Mouse (Mus musculus) embryonic stem cell, embryonic (primary cell): ENCODE data around the gene Gm49661.

Experiments used
- CTCF ChIA-PET, 4 experiments: fragments of 300-600 bp in 2 of 4; fragments of 350-600 bp in 2 of 4; sonication (Branson Sonifier 250); formaldehyde crosslinking; loops; one replicate each; lab custom pipeline; 2022; ENCODE audit warnings: inconsistent platforms in 2 of 4; lab: Charles Lee
- POLR2A ChIA-PET, 4 experiments: fragments of 300-600 bp in 2 of 4; fragments of 350-600 bp in 2 of 4; sonication (Branson Sonifier 250); formaldehyde crosslinking; loops; one replicate each; lab custom pipeline; 2022; ENCODE audit warnings: antibody characterized with exemption in 4 of 4, inconsistent platforms in 1 of 4; lab: Charles Lee

Gene Gm49661

DNA sequence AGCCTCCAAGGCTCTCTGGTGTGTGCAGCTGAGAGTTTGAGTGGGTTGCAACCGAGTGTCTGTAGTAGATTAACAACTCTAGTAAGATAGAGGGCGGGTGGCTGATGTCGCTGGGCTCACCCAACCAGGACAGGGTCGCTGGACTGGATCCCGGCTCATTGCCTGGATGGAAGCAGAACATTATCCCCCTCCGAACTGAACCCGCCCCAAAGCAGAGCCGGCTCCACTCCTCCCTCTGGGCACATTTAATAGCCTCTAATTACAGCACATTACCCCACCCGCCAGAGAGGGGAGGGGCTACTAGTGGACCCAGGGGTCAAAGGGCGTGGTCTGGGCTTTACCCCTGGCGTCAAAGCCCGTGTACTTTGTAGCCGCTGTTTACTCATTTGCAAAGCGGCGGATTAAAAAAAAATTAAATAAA lies 20.1 kb upstream of the Gm49661 start:
- POLR2A ChIA-PET = interaction anchor here (0.6 to 27.3 kb wide), 49 partner anchors 8 to 483 kb away, joined by 3 to 992 read pairs (median 5); partner anchors contain the start of genes Asna1 (in 3 of the 4), Junb (in 3 of the 4), Rnaseh2a (in 3 of the 4) and Tnpo2 (in 3 of the 4)

DNA sequence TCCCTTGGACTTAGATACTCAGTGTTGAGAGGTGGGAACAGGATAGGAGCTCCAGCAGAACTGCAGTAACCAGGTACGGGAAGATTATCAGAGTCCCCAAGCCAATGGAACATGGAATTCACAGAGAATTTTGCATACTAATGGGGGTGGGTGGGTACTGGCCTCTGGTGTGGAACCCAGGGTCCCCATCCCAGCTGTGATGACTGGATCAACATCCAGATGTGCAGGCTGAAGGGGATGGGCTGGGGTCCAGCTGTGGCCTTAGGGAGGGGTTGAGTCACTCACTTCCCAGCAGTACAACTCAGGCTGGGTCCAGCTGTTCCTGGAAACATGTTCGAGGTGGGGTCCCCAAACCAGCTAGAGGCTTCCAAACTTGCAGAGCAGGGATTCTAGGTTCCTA lies 18.7 kb upstream of the Gm49661 start:
- CTCF ChIA-PET = interaction anchor here (0.6 to 6.5 kb wide), 11 partner anchors 9 to 89 kb away, joined by 3 to 250 read pairs (median 4); partner anchors contain the start of genes Junb (in 2 of the 4) and Dnase2a (in 1 of the 4)
- POLR2A ChIA-PET = interaction anchor here (0.6 to 27.3 kb wide), 31 partner anchors 9 to 485 kb away, joined by 3 to 992 read pairs (median 4); partner anchors contain the start of genes Dhps (in 3 of the 4), Junb (in 3 of the 4), Gm49661 (in 2 of the 4) and Prdx2 (in 2 of the 4)

More for the DNA sequence above, 20.1 kb upstream of the Gm49661 start:
- CTCF ChIA-PET = interaction anchor here (0.5 to 6.5 kb wide), 38 partner anchors 9 to 280 kb away, joined by 3 to 250 read pairs (median 5); partner anchors contain the start of genes Junb (in 3 of the 4), Asna1 (in 1 of the 4), Dhps (in 1 of the 4) and Tnpo2 (in 1 of the 4)

DNA sequence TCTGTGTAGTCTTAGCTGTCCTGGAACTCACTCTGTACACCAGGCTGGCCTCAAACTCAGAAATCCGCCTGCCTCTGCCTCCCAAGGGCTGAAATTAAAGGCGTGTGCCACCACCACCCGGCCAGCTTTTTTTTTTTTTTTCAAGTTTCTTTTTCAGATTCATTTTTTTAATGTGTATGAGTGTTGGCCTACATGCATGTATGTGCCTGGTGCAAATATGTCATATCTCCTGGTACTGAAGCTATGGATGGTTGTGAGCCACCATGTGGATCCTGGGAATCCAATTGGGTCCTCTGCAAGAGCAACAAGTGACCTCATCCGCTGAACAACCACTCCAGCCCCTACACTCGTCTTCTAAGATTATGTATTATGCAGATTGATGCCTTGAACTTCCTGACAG lies 18.2 kb upstream of the Gm49661 start:
- POLR2A ChIA-PET = interaction anchor here (0.6 to 27.3 kb wide), 30 partner anchors 10 to 485 kb away, joined by 3 to 992 read pairs (median 4); partner anchors contain the start of genes Dhps (in 3 of the 4), Junb (in 3 of the 4), Gm49661 (in 2 of the 4) and Prdx2 (in 2 of the 4)
- CTCF ChIA-PET = interaction anchor here (0.6 to 6.5 kb wide), 12 partner anchors 9 to 485 kb away, joined by 3 to 250 read pairs (median 4); partner anchors contain the start of gene Junb (in 2 of the 4)

DNA sequence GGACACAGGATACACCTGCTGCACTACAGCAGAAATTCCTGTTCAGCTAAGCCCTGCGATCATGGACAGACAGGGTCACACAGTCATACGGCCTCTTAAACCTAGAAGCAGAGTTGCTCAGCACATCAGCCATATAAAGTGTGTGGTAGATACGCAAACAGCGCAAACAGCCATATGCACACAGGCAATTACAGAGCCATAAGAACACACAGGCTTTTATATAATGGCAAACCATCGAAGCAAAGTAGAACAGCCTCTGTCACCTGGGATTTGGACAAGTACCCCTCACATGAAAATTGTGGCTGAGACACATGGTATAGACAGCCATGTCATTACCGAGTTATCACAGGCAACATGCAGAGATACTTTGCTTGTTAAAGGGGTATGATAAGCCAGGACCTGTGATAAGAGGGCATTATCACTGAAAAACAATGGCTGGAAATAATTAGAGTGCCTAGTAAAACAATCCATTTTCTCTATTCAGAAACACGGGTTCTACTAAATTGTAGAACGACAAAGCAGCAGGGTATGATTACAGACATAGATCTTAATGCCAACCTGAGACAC lies 17.2 kb upstream of the Gm49661 start:
- CTCF ChIA-PET = interaction anchor here (0.6 to 6.5 kb wide), 10 partner anchors 10 to 212 kb away, joined by 3 to 250 read pairs (median 19); partner anchors contain the start of gene Junb (in 2 of the 4)

DNA sequence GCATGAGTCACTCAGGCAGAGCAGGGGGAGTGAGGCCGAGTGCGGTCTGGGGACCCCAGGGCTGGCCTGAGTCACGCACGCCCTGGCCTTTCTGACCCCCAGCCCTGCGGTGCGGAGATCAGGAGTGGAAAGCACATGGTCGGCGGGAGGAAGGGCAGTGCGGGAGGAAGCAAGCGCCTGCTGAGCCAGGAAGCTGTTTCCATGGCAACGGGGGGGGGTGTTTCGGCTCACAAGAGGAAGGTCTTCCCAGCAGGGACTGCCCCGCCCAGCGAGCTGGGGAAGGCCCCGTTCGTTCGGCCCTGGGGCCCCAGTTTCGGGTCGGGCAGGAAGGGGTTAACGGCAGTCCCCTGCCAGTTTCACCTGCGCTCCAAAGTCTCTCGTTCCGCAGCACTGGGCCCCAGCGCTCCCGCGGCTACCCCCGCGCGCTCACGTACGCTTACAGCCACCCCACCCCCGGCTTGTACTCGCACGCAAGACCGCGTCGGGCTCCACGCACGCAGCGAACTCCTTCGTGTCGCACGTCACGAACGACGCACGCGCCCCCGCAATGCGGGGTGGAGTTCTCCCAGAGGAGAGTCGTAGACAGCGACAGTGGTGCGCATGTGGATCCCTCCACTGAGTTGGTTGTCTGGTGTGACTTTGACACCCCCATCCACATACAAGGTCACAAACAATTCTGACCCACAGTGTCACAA lies 16.6 kb upstream of the Gm49661 start:
- POLR2A ChIA-PET = interaction anchor here (0.7 to 30.0 kb wide), 33 partner anchors 0 to 487 kb away, joined by 3 to 992 read pairs (median 5); partner anchors contain the start of genes Junb (in 3 of the 4), Tnpo2 (in 3 of the 4), Dhps (in 2 of the 4) and Gm49661 (in 2 of the 4)
- CTCF ChIA-PET = interaction anchor here (0.6 to 6.5 kb wide), 10 partner anchors 9 to 211 kb away, joined by 3 to 176 read pairs (median 7); partner anchors contain the start of gene Junb (in 1 of the 4)

More for the DNA sequence above, 17.2 kb upstream of the Gm49661 start:
- POLR2A ChIA-PET = interaction anchor here (0.7 to 30.0 kb wide), 31 partner anchors 1 to 486 kb away, joined by 3 to 992 read pairs (median 6); partner anchors contain the start of genes Junb (in 3 of the 4), Tnpo2 (in 3 of the 4), Dhps (in 2 of the 4) and Gm49661 (in 2 of the 4)

DNA sequence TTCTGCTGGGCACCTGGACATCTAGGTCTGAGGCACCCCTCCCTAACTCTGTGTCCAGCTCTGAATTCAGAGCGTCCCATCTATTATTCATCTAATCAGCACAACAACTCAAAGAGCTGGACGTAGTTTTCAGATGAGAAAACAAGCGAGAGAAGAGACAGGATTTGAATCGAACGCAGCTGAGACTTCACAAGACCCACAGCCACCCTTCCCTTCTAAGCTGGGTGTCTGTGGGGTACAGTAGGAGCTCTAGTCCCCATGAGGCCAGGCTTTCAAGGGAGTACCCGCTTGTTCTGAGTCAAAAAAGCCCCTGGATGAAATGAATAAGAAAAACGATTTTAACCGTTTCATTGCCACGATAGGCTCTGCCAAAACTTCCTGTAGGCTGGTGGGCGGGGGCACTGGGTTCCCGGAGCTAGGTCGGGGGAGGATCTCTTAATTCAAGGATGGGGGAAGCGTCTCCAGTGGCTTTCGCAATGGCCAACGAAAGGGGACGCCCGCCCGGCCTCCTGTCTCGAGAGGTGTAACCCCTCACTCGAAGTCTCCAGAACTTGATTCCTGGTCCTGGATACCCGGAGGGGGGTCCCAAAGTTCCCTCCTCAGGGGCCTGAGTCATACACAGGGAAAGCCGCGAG lies 15.9 kb upstream of the Gm49661 start:
- POLR2A ChIA-PET = interaction anchor here (0.5 to 30.0 kb wide), 32 partner anchors 0 to 488 kb away, joined by 3 to 992 read pairs (median 5); partner anchors contain the start of genes Junb (in 3 of the 4), Asna1 (in 2 of the 4), Dhps (in 2 of the 4) and Gm49661 (in 2 of the 4)
- CTCF ChIA-PET = interaction anchor here (0.7 to 6.5 kb wide), 12 partner anchors 8 to 57 kb away, joined by 3 to 176 read pairs (median 4); partner anchors contain the start of gene Junb (in 1 of the 4)

DNA sequence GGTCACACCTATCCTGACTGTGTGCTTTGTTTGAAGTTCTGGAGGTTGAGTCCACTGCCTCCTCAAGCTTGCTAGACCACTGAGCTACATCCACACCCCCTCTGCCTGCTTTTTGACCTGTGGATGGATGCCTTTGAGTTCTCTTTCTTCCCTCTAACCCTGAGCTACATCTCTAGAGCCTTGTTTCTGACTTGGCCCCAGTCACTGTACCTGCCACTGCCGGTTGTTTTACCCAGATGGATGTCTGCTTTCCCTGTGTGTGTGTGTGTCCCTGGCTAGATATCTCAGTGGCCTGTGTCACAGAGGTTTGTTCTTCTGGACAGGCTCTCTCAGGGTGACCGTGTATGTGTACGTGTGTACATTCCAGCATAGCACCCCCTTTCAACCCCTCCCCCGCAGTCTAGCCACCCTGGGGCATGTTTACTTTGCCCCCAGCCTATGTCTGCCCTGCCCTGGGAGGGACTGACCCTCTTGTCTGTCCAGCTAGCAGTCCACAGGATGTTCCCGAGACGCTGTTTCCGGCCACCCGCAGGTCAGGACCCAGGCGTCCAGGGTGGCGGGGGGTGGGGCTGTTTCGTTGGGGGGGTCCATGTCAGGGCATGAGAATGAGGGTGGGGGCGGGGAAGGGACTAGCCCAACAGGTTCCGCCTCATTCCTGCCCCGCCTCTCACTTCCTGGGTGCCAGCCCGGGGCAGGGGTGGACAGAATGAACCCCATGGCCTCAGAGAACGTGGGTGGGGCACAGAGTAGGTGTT lies 15.2 kb upstream of the Gm49661 start:
- CTCF ChIA-PET = interaction anchor here (0.6 to 6.5 kb wide), 8 partner anchors 8 to 56 kb away, joined by 3 to 176 read pairs (median 4); partner anchors contain the start of gene Junb (in 1 of the 4)
- POLR2A ChIA-PET = interaction anchor here in 3 of 4 experiments (0.6 to 30.0 kb wide), 24 partner anchors 1 to 778 kb away, joined by 3 to 992 read pairs (median 5); partner anchors contain the start of genes Junb (in 3 of the 3), Dhps (in 2 of the 3), Gm49661 (in 2 of the 3) and Prdx2 (in 2 of the 3)

DNA sequence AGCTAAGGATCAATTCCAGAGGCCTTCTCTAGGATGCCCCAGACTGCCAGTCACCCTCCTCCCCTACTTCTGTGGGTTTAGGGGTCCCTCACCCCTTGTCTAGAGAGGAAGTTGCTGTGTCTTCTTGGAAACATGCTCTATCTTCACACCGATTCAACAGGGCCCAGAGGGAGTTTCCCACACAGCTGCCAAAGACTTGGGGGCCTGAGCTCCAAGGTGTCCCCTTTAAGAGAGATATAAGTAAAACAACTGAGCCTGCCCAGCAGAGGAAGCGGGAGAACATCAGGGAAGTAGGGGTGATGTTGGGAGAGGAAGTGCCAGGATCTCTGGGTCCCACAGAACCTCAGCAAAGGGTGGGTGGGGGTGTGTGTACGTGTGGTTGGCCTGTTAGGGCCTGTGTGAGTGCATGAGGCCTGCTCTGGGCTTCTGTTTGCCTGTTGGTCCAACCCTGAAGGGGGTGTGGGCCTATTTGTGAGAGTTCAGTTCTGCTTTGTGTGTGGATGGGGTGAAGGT lies 13.3 kb upstream of the Gm49661 start:
- ChIA-PET POLR2A (interaction anchor here in 3 of 4 experiments (0.5 to 30.0 kb wide), 11 partner anchors 3 to 290 kb away, joined by 3 to 992 read pairs (median 114); partner anchors contain the start of genes Gm49661 (in 2 of the 3), Junb (in 2 of the 3), Prdx2 (in 2 of the 3) and Rnaseh2a (in 2 of the 3)), CTCF (no interaction called here)

DNA sequence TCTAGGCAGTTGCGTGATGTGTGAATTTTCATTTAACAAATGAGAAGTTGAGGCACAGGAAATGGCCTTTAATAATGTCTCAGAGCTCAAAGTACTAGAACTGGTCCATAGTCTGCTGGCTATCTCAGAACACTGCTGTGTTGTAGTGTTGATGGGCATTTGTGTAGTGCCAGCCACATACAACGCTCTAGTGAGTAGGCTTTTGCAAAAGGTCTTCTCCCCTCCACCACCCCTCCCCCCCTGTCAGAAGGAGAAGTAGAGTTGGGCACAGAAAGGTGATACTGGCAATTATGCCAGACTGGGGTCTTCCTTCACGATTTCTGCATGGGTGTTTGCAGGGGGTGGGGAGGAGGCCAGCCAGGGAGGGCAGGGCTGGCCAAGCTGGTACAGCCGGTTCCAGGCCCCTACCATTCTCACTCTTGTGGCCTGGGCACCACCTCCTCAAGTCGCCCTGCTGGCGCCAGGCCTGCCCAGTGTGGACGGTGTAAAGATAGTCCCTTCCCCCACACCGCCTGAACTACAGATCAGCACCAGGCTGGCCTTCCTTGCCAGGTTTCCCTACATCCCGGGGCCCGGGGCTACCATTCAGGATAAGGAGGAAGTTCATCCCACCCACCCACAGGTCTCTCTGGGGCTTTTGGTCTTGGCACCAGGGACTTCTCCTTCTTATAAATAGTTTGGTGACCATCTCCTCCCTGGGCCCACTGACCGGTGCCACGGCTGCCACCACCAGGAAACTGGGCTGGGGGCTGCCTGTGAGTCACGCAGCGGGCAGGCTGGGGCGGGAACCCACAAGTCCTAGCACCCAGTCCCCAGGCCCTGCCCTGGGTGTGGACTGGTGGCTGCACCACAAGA lies 12.6 kb upstream of the Gm49661 start:
- CTCF ChIA-PET = interaction anchor here in 2 of 4 experiments (10.2 to 10.4 kb wide), 2 partner anchors 6 to 7 kb away, joined by 176 to 250 read pairs; partner anchors contain the start of gene Hook2 (in 2 of the 2)
- POLR2A ChIA-PET = interaction anchor here in 3 of 4 experiments (0.5 to 30.0 kb wide), 20 partner anchors 4 to 1095 kb away, joined by 3 to 992 read pairs (median 18); partner anchors contain the start of genes Hook2 (in 3 of the 3), Asna1 (in 2 of the 3), Dhps (in 2 of the 3) and Gm49661 (in 2 of the 3)

DNA sequence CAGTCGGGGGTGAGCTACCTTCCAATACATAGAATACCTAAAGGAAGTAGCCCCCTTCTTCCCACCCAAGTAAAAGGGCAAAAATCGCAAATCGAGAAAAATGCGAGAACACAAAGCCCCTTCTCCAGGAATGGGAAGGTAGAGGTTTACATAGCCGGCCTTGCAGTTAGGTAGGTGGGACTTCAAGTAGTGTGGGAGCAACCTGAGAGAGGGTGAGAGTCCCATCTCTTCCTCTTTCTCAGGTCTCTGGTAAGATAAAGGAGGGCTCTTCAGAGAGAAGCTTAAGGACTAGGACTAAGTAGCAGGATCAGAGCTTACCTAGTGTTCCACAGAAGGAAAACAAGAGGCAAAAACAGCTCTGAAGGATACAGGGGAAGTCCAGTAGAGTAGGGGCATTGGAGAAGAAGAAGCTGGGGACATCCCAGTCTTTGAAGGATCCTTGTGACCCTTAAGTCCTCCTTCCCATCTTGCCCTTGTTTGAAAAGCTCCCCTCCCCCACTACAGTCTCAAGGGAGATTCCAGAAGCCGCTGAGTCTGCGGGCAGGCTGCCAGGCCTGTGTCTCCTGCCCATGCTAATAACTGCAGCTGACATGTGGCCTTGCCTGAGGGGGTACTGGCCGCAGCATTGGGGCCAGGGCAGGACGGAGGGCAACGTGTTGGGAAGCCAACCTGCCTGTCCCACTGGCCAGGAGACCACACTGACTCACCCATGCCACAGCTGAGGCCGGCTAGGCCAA lies 11.6 kb upstream of the Gm49661 start:
- ChIA-PET CTCF (interaction anchor here in 3 of 4 experiments (0.7 to 10.4 kb wide), 8 partner anchors 7 to 78 kb away, joined by 3 to 250 read pairs (median 6); partner anchors contain the start of genes Hook2 (in 2 of the 3), Dnase2a (in 1 of the 3) and Tnpo2 (in 1 of the 3)), POLR2A (interaction anchor here (0.6 to 30.0 kb wide), 42 partner anchors 5 to 1094 kb away, joined by 3 to 992 read pairs (median 7); partner anchors contain the start of genes Dhps (in 3 of the 4), Hook2 (in 3 of the 4), Asna1 (in 2 of the 4) and Gm49661 (in 2 of the 4))

DNA sequence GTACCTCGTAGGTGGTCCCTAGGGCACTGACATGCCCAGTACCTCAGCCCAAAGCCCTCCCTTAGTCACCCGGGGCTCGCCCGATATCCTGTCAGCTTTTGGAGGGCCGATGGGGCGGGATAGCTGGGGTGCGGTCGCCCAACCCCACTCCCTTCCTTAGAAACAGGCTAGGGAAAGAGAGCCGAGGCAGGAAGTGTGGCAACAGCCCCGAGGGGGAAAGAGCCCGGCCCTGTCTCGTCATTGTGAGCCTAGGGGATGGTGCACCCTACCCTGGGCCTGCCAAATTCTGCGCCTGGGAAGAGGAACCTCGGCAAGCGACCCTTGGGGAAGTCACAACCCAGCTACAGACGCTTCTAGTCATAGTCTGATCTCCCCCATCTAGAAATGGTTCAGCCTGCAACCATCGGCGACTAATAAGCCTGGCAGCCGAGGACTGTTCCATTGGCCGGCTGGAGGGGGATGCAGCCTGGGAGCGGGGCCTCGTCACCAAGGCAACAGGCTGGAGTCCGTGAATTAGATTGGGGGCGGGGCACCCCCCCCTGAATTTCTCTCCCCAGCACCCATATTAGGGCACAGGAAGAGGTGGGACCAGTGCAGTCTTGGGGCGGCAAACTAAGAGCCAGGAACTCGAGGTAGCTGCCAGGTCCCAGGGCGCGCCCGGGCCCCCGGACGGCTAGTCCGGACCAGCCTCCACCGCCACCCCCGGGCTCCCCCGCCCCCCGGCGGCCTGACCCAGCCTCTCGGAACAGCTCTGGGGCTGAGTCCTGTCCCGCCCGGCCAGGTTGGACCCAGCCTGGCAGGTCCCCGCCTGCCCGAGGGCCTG lies 10.6 kb upstream of the Gm49661 start:
- ChIA-PET POLR2A (interaction anchor here (0.6 to 30.0 kb wide), 47 partner anchors 6 to 568 kb away, joined by 3 to 992 read pairs (median 9); partner anchors contain the start of genes Asna1 (in 3 of the 4), Dhps (in 3 of the 4), Gm49661 (in 3 of the 4) and Hook2 (in 3 of the 4)), CTCF (interaction anchor here in 3 of 4 experiments (0.7 to 10.4 kb wide), 10 partner anchors 8 to 96 kb away, joined by 3 to 250 read pairs (median 6); partner anchors contain the start of genes Hook2 (in 2 of the 3) and Tnpo2 (in 1 of the 3))

DNA sequence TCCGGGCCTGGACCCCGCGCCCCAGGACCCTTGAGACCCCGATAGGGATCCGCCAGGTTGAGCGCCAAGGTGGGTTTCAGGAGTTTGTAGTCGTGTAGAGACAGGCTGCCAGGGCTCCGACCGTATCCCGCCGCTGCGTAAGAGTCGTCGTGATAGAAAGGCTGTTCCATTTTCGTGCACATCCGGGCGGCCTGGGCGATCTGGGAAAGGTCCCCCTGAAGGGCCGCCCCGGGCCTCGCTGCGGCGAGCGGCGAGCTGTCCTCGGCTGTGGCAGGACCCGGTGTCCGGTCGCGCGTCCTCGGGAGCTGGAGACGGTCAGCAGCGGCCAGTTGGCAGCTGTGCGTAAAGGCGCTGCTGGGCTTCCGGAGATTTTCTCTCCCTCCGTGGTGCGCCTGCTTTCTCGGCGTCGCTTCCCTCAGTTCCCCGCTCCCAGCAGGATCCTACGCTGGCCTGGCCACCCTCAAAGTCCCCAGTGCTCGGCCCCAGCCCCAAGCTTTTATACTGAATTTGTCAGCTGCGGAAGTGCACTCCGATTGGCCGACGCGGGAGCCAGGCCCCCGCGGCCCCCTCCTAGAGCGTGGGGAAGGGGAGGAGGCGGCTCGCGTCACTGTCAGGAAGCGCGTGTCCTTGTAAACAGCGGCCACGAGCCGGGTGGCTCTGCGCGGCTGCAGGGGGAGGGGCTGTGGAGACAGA lies 9.2 kb upstream of the Gm49661 start, which contains the start of gene Junb:
Junb (minus strand) TSS at position 471 of the 693 bp plus-strand sequence.
- CTCF ChIA-PET = interaction anchor here (0.6 to 10.4 kb wide), 16 partner anchors 9 to 1104 kb away, joined by 3 to 250 read pairs (median 6); partner anchors contain the start of genes Hook2 (in 2 of the 4) and Tnpo2 (in 1 of the 4)

More for the DNA sequence above, 9.2 kb upstream of the Gm49661 start, which contains the start of gene Junb:
- POLR2A ChIA-PET = interaction anchor here (0.5 to 30.0 kb wide), 67 partner anchors 6 to 1392 kb away, joined by 3 to 992 read pairs (median 9); partner anchors contain the start of genes Dhps (in 4 of the 4), Asna1 (in 3 of the 4), Calr (in 3 of the 4) and Gm49661 (in 3 of the 4)
